Mouse (Mus musculus) Muller cell, postnatal 12 days (primary cell): Measurements from ENCODE around the gene Cfap221.

Experiments used
- DNase-seq: peaks from one replicate; pipeline ENCODE4 v3.0.0-alpha.2; 2015; ENCODE audit errors: inconsistent ontology term

Cfap221 gene

GRCm38 (mm10) chr1:120006844-120007790 is 10.1 kb upstream of the Cfap221 start, which contains the start of gene Sctr:
Gene Sctr (plus strand): TSS chr1:120006894.
- no peak for DNase-seq

DNA sequence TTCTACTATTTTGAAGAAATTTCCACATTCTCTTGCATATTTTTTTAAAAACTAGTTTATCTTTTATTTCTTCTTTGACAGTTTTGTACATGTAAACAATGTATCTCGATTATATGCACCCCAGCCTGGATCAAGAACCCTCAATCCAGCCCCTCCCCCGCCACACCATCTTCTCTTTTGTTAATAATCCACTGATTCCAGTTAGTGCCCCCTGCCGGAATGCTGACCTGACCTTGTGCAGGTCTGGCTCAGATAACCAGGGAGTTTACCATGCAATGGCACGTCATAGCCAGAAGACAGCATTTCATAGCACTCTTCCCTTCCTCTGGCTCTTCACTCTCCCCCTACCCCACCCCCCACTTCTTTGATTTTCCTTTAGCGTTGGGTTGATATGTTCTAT is 610 bp upstream of the Cfap221 start:
- DNase-seq, result no peak

DNA sequence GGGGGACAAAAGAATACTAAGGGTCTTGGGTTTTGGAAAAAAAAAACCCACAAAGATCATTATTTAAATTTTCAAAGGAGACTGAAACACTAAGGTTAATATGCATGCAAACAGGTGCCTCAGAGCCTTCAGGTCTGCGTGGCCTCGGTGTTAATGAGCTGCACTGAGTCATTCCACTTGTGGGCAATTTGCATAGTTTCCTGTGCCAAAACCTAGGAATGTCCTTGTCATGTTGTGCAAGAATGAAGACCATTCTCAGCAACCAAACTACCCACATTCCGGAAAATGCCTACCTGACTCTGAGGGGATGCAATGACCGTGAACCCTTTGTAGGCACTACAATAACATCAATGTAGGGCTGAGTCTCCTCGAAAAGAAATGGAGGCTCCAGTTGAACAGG is 10.5 kb downstream of the Cfap221 start:
- DNase-seq, result peak; percentile 78

- DNase-seq, result no peak
Observed at GRCm38 (mm10) chr1:119975141-119975540, 21.9 kb downstream of the Cfap221 start.

DNA sequence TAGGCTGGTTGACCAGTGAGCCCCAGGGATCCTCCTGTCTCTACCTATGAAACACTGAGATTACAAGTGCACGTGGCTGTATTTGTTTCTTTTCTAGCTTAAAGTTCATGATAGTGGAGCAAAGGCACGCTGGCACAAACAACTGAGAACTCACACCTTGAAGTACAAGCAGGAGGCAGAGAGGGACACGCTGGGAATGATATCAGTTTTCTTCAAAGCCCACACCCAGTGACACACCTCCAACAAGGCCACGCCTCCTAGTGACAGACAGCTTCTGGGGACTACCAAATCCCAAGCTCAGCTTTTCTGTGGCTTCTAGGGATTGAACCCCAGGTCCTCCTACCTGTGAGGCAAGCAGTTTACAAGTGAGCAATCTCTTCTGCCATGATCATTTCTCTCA is 23.9 kb downstream of the Cfap221 start:
- no peak for DNase-seq

- DNase-seq, result no peak
Observed at GRCm38 (mm10) chr1:119965804-119966514, 31.1 kb downstream of the Cfap221 start.

DNA sequence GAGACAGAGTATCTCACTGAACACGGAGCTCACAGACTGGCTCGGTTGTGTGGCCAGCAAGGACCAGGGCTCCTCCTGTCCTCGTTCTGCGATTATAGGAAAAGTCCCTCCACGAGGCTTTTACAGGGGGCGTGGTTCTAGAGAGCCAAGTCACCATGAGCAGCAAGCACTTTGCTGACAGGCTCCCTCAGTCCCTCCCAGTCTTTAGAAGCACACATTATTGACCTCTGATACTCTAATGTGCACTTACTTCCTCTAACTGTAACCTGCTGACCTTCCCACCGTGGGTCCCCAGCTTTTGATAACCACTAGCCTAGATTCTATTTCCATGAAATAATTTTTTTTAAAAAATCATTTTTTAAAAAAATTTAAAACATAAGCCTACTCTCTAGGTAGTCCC is 37.1 kb downstream of the Cfap221 start:
- no peak for DNase-seq

DNA sequence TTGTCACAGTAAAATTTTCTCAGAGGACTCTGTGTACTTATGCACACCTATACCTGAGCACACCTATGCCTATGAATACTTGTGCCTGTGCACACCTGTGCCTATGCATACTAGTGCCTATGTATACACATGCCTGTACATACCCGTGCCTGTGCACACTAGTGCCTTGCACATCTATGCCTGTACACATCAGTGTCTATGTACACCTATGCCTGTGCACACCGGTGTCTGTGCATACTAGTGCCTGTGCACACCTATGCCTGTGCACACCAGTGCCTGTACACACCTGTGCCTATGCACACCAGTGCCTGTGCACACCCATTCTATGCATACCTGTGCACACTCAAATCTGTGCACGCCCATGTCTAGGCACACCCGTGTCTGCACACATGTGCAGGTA is 37.6 kb downstream of the Cfap221 start:
- DNase-seq, result no peak

DNA sequence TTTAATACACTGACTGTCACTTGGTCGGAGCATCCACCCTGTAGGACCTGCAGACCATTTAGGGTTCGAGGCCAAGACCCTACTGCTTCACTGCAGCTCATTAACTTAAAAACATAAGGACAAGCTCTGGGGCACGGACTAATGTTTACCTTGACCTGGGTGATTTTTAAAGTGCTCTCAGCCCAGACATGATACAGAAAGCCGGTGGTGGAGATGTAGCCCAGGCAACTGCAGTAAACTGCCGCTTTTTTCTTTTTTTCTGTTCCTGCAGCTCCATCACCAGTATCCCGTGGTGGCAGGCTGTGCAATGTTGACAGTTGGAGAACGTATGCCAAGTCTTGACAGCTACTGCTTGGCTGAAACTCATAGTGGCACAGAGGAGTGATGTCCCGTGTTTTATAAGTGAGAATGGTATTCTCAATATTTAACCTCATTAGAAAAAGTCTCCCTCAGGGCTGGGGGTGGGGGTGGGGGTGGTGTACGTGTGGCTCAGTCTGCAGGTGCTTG is 39.3 kb downstream of the Cfap221 start:
- DNase-seq, result no peak

- no peak for DNase-seq
Observed at GRCm38 (mm10) chr1:119954680-119955079, 42.4 kb downstream of the Cfap221 start.

DNA sequence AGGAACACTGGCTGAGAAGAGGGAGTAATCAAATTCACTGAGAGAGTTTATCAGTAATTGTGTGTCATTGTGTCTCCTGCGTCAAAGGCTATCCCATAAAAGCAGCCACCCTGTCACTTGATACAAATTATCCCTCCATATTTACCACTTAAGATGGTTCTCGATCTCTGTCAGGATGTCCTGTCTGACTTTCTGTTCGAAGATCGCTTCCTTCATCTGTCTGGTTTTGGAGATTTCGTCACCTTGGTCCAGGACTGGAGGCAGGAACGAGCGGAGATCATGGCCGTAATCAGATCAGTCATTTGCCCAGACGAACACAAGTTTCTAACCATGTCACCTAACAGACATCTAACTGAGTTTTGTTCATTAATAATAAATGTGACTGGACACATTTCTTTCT is 43.6 kb downstream of the Cfap221 start:
- DNase-seq, result no peak

GRCm38 (mm10) chr1:119950086-119950485 is 46.9 kb downstream of the Cfap221 start:
- no peak for DNase-seq

DNA sequence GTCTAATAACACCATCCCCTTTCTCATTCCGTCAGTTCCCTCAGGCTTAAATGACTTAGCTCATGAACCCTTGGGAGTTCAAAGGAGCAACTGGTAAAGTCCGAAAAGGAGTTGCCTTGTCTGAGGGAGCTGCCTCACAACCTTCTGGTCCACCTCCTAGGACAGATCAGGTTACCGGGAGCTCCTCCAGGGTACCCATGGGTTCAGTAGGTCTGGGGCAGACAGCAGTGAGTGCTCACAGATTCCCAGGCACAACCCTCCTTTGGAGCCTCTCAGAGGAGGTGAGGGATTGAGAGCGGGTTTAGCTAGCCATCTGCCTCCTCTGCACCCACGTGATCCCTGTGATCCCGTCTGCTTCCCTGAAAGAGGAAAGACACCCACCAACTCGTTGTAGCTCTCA is 60.2 kb downstream of the Cfap221 start:
- no peak for DNase-seq

DNA sequence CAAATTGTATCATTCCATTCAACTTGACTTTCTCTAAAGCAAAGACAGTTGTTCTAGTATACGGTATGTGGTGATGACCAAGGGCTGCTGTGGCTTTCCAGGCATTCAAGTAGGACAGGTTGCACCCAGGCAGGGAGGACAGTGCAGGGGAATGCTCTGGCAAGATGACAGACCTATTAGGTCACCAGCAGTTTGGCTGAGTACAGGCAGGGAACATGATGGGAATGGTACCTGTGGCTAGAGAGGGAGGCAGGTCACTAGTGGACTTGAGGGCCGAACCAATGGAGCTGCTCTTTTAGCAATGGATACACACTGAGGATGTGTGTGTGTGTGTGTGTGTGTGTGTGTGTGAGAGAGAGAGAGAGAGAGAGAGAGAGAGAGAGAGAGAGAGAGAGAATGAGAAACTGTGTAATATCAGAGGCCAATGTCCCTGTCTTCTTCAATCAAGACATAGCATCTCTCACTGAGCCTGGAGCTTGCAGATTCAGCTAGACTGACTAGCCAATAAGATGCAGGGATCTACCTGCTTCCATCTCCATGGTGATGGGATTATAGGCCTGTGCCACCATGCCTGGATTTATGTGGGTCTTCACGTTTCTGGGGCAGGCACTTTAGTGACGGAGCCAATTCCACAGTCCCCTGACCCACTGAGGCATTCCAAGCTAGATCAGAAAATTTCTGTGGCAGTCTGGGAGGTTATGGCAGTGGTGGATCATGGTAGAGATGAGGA is 65.4 kb downstream of the Cfap221 start:
- DNase-seq, result no peak

DNA sequence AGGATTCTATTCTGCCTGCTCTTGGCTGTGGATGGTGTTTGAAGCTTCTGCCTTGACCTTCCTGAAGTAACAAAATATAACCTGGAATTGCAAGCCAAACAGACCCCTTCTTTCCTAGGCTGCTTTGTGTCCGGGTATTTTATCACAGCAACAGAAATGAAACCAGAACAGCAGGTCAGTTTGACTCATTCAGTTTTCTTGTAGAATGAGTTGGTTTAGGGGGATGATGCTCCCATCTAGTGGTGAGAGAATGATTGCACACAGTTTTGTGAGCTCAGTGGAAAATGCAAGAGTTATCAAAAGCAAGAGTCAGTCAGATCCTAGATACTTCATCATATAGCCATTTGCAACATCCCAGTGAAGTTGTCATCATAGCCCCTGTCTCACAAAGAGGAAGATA is 67.3 kb downstream of the Cfap221 start:
- DNase-seq, result peak; percentile 42

DNA sequence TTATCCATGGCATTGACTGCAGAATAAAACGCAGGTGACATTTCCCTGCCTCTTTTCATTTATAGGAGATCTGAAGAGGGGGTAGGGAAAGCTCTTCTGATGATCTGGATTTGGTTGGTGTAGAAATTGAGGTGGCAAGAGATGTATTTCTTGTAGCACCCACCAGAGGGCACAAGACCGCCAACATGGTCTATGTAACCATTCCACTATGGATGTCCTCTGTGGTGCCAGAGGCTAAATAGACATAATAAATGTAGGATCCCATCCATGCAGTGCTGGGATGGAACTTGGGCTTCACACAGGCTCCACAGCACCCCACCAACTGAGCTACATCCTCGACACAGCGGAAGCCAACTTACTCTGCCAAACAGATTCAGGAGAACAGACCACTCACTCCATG is 77.7 kb downstream of the Cfap221 start:
- DNase-seq, result no peak

- DNase-seq, result no peak
Observed at GRCm38 (mm10) chr1:119916823-119917371, 80.1 kb downstream of the Cfap221 start.

DNA sequence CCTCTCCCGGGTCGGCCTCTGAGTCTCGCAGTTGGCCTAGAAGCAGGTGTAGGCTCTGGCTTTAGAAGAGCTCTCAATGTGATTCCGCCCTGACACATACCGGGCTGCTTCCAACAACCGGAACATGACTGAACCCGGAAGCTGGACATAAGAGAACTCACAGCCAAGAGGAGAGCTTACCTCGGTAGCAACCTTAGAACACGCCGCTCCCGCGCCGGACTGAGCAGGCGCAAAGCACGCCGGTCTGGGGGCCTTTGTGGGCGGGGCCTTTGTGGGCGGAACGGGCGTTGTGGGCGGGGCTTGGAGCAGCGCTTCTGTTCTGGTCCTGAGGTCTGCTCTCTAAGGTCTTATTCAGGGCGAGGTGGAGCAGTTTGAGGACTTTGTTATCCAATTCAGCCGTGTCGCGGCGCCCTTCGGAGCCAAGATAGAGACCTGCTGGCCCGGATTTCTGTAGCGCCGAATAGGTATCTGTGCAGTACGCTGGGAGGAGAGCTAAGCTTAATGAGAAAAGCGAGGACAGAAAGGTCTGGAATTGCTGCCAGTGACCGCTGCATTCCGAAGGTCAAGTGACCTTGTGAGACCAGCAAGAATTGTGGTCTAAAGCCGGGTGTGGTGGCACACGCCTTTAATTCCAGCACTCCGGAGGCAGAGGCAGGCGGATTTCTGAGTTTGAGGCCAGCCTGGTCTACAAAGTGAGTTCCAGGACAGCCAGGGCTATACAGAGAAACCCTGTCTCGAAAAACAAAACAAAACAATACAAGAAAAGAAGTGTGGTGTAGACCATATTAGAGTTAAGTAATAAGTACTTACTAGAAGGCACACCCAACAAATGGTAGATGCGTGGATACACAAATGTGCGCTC is 83.8 kb downstream of the Cfap221 start, which contains the start of gene Tmem177:
Gene Tmem177, minus strand, starts transcription at position 256 of the 862 bp plus-strand sequence.
- peak; percentile 95 for DNase-seq

DNA sequence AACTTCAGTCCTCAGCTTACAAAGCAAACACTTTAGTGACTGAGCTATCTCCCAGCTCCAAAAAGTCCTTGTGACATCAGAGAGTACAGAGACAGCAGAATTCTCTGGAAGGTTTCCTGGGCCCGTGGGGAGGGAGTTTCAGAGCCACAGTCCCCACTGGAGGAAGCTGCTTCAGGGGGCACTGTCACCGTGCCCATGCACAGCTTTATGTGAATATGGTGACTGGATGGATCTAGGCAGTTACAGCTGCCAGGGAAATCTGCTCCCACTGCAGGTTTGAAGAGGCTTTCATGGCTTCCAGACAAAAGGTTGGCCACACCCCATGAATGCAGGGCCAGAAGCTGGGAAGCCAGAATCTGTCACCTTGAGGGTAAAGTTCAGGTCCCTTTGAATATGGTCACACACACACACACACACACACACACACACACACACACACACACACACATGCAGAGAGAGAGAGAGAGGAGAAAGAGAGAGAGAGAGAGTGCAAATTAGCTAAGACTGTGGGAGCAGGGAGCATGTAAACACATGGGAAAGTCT is 89.8 kb downstream of the Cfap221 start:
- no peak for DNase-seq

DNA sequence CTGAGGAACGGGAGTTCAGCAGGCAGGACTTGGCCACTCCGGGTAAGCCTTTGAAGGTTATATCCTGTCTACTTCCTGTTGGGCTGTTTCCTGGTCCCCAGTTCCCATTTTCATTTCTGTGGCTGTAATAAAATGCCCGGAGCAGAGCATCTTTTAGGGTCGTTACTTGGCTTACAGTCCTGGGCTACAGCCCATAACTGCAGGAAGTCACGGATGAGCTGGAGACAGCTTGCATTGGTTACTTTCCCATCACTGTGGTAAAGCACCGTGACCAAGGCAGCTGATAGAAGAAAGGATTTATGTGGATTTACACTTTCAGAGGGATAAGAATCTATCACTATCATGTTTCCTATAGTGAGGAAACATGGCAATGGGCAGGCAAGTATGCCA is 93.8 kb downstream of the Cfap221 start:
- no peak for DNase-seq
